In the genomic region with DNA sequence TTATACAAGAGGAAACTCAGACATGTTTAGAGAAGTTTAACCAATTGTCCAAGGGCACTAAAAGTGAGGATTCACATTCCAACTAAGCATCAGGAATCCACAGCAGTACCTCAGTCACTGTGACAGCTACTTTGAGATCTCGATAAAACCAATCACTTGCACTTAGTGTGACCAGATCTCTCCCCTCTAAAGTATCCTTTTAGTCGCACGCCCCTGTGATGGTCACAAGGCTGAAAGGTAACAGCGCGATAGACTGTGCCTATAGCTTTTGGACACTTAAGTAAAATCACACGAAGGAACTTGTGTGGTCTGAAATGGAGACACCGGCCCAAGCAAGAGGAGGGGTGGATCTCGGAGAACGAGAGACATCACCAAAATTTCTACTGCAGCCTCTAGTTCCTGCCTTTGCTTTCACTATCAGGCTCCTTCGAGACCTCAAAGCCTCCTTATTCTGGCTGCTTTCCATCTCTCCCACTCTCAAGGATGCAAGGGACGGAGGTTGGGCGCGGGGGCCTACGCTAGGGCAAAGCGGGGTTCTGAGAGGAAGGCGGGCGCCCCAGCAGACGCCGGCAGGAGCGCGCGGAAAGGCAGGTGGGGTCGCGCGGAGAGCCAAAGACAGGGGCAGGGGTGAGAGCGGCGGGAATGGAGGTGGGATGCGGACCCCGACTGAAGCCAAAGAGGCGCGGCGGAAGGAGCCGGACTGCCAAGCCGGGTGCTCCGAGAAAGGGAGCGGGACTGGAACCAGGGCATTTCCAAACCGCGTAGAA, we compare ENCODE assay signal across 7 mouse cellular contexts. TPM values are rescaled to one million over a fixed set of nuclear protein-coding genes. Genes with fewer than 3 reads are reported as not detected.
DNase-seq lines count a peak whose midpoint lies in the region; ATAC-seq and TF ChIP-seq lines count a peak whose summit lies in the region.

Gene Samd15, plus strand, starts transcription at position 518 of the 767 bp plus-strand sequence.

- no peaks in the 10 kb centered on the region for H3K9me3 ChIP-seq in hindbrain, embryonic 16.5 days (ENCODE audit: control insufficient read depth, low read length)
- H3K9me3 ChIP-seq in megakaryocyte, embryonic 14.5 days, result no peaks in the 10 kb centered on the region

- DNase-seq in T-cell, adult 2 months (ENCODE audit: low spot score), result peak; percentile 44
- peak in 1 of 2 experiments; percentile 48 for DNase-seq in cerebellum, adult 2 months
- peak; percentile 32 for DNase-seq in gastrocnemius, postnatal 10 days
- DNase-seq in left cerebral cortex, postnatal 14 days (ENCODE audit: low spot score in 2 of 2), result peak; percentile 26 to 45
- peak; percentile 47 for DNase-seq in right cerebral cortex, postnatal 25 days

- H3K9ac ChIP-seq in hindbrain, embryonic 16.5 days (ENCODE audit: low read depth, low read length), result peak within 1 kb of the TSS; percentile 96

- peak within 1 kb of the TSS; percentile 77 for H3K4me2 ChIP-seq in hindbrain, embryonic 16.5 days (ENCODE audit: low read length)

- no peak for TF ChIP-seq CTCF in cerebellum, adult 2 months (IDR thresholded peaks at IDR 0.05; ENCODE audit: borderline replicate concordance, insufficient read depth, low read depth, low read length)

- H3K27ac ChIP-seq in cerebellum, adult 2 months (ENCODE audit: insufficient read depth, low read length), result peak within 1 kb of the TSS; percentile 65
- H3K27ac ChIP-seq in hindbrain, embryonic 16.5 days (ENCODE audit: low read depth, low read length), result peak within 1 kb of the TSS; percentile 94

- no peak for TF ChIP-seq POLR2A in cerebellum, adult 2 months (IDR thresholded peaks at IDR 0.05; ENCODE audit: borderline replicate concordance, insufficient read depth, low read length)

- peak; percentile 5 for ATAC-seq in hindbrain, embryonic 16.5 days

- 0 out of 2 replicates have a peak, but pooled peaks cover 2% of the 10 kb centered on the region for H3K4me1 ChIP-seq in cerebellum, adult 2 months (ENCODE audit: control insufficient read depth, insufficient read depth, low read length)
- peaks cover 11% of the 10 kb centered on the region for H3K4me1 ChIP-seq in hindbrain, embryonic 16.5 days (ENCODE audit: control insufficient read depth, insufficient read depth, low read depth, low read length)
- H3K4me1 ChIP-seq in megakaryocyte, embryonic 14.5 days, result peaks cover 37% of the 10 kb centered on the region

- peak within 1 kb of the TSS; percentile 89 for H3K4me3 ChIP-seq in cerebellum, adult 2 months (replicated peaks; ENCODE audit: insufficient read depth, low read depth, low read length)
- H3K4me3 ChIP-seq in hindbrain, embryonic 16.5 days (ENCODE audit: low read length), result peak within 1 kb of the TSS; percentile 72
- H3K4me3 ChIP-seq in megakaryocyte, embryonic 14.5 days (replicated peaks), result peak within 1 kb of the TSS; percentile 95

- H3K36me3 ChIP-seq in hindbrain, embryonic 16.5 days (ENCODE audit: control insufficient read depth, insufficient read depth, low read length), result no peaks in the 10 kb centered on the region
- H3K36me3 ChIP-seq in megakaryocyte, embryonic 14.5 days (replicated peaks; ENCODE audit: low read length), result no peaks in the 10 kb centered on the region

- H3K27me3 ChIP-seq in cerebellum, adult 2 months (ENCODE audit: control insufficient read depth, insufficient read depth, low read length), result no peaks in the 10 kb centered on the region
- H3K27me3 ChIP-seq in hindbrain, embryonic 16.5 days (replicated peaks; ENCODE audit: control insufficient read depth, insufficient read depth, low read length), result no peaks in the 10 kb centered on the region
- no peaks in the 10 kb centered on the region for H3K27me3 ChIP-seq in megakaryocyte, embryonic 14.5 days (replicated peaks)

- WGBS in cerebellum, adult 2 months, result 1% methylated on average over 38 of the region's 38 CpGs
- WGBS in hindbrain, embryonic 16.5 days, result 1% methylated on average over 33 of the region's 38 CpGs

- intact Hi-C loops in left cerebral cortex, postnatal 14 days (cut with DNase I), result no loop called here

RNA-seq across cellular contexts. Expression of gene Samd15, which starts in this region (rescaled TPM):
- 1.9 and 2.0 TPM in 2 replicates for polyA plus RNA-seq in cerebellum, adult 2 months (2012; rRNA removed)
- total RNA-seq in gastrocnemius, postnatal 10 days (2021), result under 1 TPM; 0.14 to 0.50 TPM
- polyA plus RNA-seq in hindbrain, embryonic 16.5 days (2015; fragmentation: Nextera tagmentation; extraction: Ambion mirVana), result 1.7 and 1.9 TPM in 2 replicates
- total RNA-seq in left cerebral cortex, postnatal 14 days (2021), result 1 to 10 TPM; 3.4 to 3.6 TPM
- 0.26 TPM in 1 of 2 replicates, not detected in the other for polyA plus RNA-seq in megakaryocyte, embryonic 14.5 days (2012; ENCODE audit: insufficient read depth, low replicate concordance)

Comparison
In these comparisons a context has a peak if more than half of its experiments do, and no peak if none do; other contexts are left out.
1. Peak in DNase-seq in gastrocnemius, postnatal 10 days; RNA of the gene not detected or under 1 TPM.